Mouse (Mus musculus) ovary, adult 18-20 months (tissue): ENCODE data around the gene Parm1.

Source experiments
- DNase-seq: peaks from one replicate; pipeline ENCODE4 v3.0.0; 2022; ENCODE audit warnings: low spot score, mixed read lengths

Gene Parm1

GRCm38 (mm10) chr5:91517480-91518301, at the start of gene Parm1:
TSS of gene Parm1 (plus strand) at chr5:91517615.
- DNase-seq = peak; percentile 83

GRCm38 (mm10) chr5:91475241-91475640, 42.2 kb upstream of the Parm1 start:
- DNase-seq = no peak

DNA sequence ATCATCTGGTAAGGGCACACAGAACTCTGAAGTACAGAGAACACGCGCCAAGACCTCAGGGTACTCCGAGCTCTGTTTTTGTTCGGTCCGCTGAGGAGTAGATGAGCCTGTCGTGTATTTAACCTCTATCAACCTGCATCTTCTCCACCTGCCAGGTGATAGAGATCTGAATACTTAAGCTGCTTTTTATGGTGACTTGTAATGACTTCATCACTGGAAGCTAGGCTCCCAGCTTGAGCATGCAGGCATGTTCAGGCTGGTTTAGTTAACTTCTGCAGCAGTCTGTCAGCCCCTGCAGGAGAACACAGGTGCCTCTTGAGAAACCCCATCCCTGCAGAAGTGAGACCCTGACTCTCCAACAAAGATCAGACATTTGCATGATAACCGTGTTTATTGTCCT, 40.6 kb upstream of the Parm1 start:
- DNase-seq = no peak

DNA sequence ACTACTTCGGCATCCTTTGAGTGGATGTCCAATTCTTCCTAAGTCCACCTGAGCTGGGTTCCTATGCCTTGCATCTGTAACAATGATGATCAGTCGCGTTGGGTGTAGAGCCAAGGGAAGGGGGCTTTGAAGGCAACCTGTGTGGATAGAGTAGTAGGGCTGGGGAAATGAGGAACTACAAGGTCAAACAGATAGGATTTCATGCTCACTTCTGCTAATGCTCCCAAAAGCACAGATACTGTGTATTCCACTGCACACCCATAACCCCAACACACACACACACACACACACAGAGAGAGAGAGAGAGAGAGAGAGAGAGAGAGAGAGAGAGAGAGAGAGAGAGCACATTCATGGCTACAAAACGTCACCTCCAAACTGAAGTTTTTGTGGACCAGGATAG, 38.7 kb upstream of the Parm1 start:
- no peak for DNase-seq

- no peak for DNase-seq
Measured at GRCm38 (mm10) chr5:91480129-91480528, 37.3 kb upstream of the Parm1 start.

- DNase-seq = no peak
Measured at GRCm38 (mm10) chr5:91484324-91484723, 33.1 kb upstream of the Parm1 start.

GRCm38 (mm10) chr5:91494456-91494855, 23.0 kb upstream of the Parm1 start:
- no peak for DNase-seq

DNA sequence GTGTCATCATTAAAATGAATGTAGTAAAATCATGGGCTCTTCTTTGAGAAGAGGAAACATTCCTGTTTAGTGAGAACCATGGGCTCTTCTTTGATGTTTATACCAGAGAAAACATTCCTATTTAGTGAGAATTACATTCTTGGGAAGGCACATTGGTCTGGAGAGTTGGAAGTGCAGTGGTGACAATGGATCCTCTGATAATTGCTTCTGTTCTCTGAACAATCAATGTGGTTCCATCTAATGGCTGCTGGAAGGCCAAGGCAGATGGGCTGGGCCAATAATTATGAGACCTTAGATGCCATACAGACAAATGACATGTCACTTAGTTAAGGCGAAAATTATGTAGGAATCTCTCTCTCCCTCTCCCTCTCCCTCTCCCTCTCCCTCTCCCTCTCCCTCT, 16.1 kb upstream of the Parm1 start:
- no peak for DNase-seq

DNA sequence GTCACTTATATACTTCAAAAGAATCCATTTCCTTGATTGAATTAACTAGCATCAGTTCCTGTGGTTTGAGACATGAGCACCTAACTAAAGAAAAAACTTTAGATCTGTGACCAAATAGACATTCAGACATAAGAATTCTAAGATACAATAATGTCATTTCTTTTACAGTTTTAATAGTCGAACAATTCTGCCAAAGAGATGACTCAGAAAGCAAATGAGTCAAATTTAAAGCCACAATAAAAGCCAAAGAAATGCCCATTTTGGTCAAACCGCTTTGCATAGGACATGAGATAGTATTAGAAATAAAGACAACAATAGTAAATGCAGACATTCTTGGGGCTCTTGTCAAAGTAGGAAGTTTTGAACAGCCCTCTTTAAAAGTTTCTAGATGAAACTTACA, 15.0 kb upstream of the Parm1 start:
- DNase-seq = no peak

GRCm38 (mm10) chr5:91504320-91504922, 13.0 kb upstream of the Parm1 start:
- DNase-seq = no peak

DNA sequence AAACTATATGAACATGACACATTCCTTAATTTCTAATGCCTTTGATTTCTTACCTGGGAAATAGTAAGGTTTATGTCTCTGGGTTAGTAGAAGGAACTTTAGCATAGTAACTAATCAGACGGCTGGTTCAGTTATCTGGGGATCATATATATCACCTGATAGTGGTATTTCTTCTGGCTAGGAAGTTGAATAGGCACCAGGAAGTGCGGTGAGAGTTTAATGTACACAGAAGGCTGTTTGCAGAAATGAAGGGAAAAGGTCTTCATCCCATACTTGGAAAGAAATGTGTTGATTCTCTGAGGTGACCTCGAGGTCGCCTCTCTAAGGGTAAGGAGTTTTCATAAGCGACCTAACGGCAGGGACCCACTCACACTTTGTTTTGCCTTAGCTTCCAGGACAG, 338 bp upstream of the Parm1 start:
- DNase-seq = no peak

GRCm38 (mm10) chr5:91518302-91518790, 931 bp downstream of the Parm1 start:
- DNase-seq = no peak

DNA sequence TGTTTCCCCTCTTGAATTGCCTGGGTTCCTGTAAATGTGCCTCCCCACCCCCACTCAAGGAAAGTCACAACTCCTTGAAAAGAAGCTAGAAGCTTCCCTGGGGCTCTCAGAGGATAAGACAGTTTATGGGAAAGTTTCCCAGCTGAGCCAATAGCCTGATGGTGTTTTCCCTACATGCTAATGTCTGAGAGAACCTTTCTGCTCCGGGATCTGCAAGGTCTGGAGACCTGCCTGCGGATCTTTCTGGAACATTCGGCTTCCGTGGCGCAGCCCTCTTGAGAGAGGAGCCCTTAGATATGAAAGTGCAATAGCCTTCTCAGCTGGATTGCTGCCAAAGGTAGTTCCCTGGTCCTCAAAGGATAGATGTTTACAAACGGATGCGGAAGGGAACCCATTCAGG, 1.5 kb downstream of the Parm1 start:
- DNase-seq = peak; percentile 15

GRCm38 (mm10) chr5:91519521-91519920, 2.1 kb downstream of the Parm1 start:
- no peak for DNase-seq

- no peak for DNase-seq
Measured at GRCm38 (mm10) chr5:91532748-91533496, 15.5 kb downstream of the Parm1 start.

- no peak for DNase-seq
Measured at GRCm38 (mm10) chr5:91559071-91559610, 41.7 kb downstream of the Parm1 start.

DNA sequence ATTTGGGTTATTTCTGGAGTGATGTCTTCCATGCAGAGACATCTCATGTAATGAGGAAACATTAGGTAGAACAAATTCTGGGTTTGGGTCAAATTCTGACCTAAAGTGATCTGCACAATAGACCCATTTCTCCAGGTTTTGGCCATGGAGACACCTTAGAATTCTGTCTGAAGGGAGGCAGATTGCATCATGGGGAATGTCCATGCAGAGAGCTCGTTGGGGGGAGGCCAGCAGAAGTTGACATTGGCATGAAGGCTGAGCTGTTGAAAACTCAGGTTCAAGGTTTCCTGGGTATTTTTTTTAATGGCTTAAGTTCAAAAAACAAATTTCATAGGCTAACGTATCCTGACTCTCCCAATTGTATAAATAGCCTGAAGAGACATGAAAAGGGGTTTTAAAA, 42.3 kb downstream of the Parm1 start:
- DNase-seq = no peak

DNA sequence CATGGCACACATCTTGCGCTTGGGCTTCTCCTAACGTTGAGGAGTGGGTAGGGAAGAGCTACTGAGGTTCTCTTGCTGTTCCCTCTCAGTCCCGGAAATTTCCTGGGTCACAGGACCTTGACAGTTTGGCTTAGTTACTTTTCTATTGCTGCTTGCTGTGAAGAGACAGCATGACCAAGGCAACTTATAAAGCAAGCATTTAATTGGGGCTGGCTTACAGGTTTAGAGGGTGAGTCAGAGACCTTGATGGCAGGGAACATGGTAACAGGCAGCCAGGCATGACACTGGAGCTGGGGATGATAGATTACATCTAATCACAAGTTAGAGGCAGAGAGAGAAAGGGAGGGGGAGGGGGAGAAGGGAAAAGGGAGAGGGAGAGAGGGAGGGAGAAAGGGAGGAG, 44.0 kb downstream of the Parm1 start:
- no peak for DNase-seq

DNA sequence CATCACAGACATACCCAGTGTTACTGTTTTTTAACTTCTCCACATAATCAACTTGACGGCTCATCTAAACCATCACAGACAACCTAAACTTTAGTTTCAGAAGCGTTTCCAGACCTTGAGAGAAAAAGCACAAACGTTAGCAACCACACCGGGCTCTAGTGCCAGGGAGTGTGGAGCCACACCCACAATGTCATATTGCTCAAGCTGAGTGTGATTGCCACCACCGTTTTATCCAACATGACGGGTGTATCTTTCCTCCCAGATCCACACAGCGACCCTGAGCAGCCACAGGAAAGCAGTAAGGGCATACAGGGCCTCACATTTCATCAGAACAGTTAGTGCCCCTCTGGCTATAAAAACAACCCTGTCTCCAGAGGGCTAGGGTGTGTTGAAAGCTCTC, 45.1 kb downstream of the Parm1 start:
- no peak for DNase-seq

GRCm38 (mm10) chr5:91564054-91564453, 46.6 kb downstream of the Parm1 start:
- peak; percentile 5 for DNase-seq

GRCm38 (mm10) chr5:91565458-91565857, 48.0 kb downstream of the Parm1 start:
- peak; percentile 5 for DNase-seq

GRCm38 (mm10) chr5:91566591-91566990, 49.2 kb downstream of the Parm1 start:
- DNase-seq = no peak

- DNase-seq = no peak
Measured at GRCm38 (mm10) chr5:91574211-91574610, 56.8 kb downstream of the Parm1 start.
